Mouse (Mus musculus): ENCODE data around the gene Zdhhc25. TPM values are rescaled to one million over a fixed set of nuclear protein-coding genes. Genes with fewer than 3 reads are reported as not detected.

The Zdhhc25 gene
- polyA plus RNA-seq, 1 experiment from 2014 or later = not detected

GRCm38 (mm10) chr15:88604669-88605414 lies 4.7 kb downstream of the Zdhhc25 start:
- no peaks in the 10 kb centered on the region for H3K27me3 ChIP-seq (replicated peaks; ENCODE audit: low read depth, poor library complexity, severe bottlenecking)
- H3K27ac ChIP-seq (replicated peaks) = no peak overlapping the region
- 87% methylated on average over 17 of the region's 17 CpGs for WGBS
- no peaks in the 10 kb centered on the region for H3K36me3 ChIP-seq (replicated peaks)
- H3K9me3 ChIP-seq = no peaks in the 10 kb centered on the region
- no peak for DNase-seq (ENCODE audit: low spot score)
- no peak overlapping the region for H3K4me3 ChIP-seq
- H3K4me1 ChIP-seq = no peaks in the 10 kb centered on the region; the same call in 1 of the 2 replicates

- Histone ChIP-seq H3K4me3 (no peak overlapping the region), H3K4me1 (no peaks in the 10 kb centered on the region; the same call in 1 of the 2 replicates), H3K9me3 (no peaks in the 10 kb centered on the region), H3K27me3 (replicated peaks; ENCODE audit: low read depth, poor library complexity, severe bottlenecking) (no peaks in the 10 kb centered on the region), H3K36me3 (replicated peaks) (no peaks in the 10 kb centered on the region), H3K27ac (replicated peaks) (no peak overlapping the region)
- DNase-seq (ENCODE audit: low spot score) = no peak
- 81% methylated on average over 5 of the region's 5 CpGs for WGBS
Measured at GRCm38 (mm10) chr15:88605415-88605785, 5.3 kb downstream of the Zdhhc25 start.

- Histone ChIP-seq H3K36me3 (replicated peaks) (no peaks in the 10 kb centered on the region), H3K4me3 (no peak overlapping the region), H3K9me3 (no peaks in the 10 kb centered on the region), H3K4me1 (peaks cover 13% of the 10 kb centered on the region), H3K27ac (replicated peaks) (no peak overlapping the region), H3K27me3 (replicated peaks; ENCODE audit: low read depth, poor library complexity, severe bottlenecking) (no peaks in the 10 kb centered on the region)
- DNase-seq (ENCODE audit: low spot score) = no peak
- WGBS = 90% methylated on average over 16 of the region's 16 CpGs
Measured at GRCm38 (mm10) chr15:88617125-88617524, 17.0 kb downstream of the Zdhhc25 start.

GRCm38 (mm10) chr15:88618008-88618773 lies 18.1 kb downstream of the Zdhhc25 start:
- DNase-seq (ENCODE audit: low spot score) = peak; percentile 54
- 71% methylated on average over 17 of the region's 17 CpGs for WGBS
- peaks cover 4% of the 10 kb centered on the region for H3K4me1 ChIP-seq

GRCm38 (mm10) chr15:88620017-88620416 lies 19.9 kb downstream of the Zdhhc25 start:
- H3K4me1 ChIP-seq = no peaks in the 10 kb centered on the region
- no peaks in the 10 kb centered on the region for H3K9me3 ChIP-seq
- H3K27me3 ChIP-seq (replicated peaks; ENCODE audit: low read depth, poor library complexity, severe bottlenecking) = no peaks in the 10 kb centered on the region
- no peak overlapping the region for H3K4me3 ChIP-seq
- WGBS = 88% methylated on average over 2 of the region's 2 CpGs
- DNase-seq (ENCODE audit: low spot score) = no peak
- no peak overlapping the region for H3K27ac ChIP-seq (replicated peaks)
- no peaks in the 10 kb centered on the region for H3K36me3 ChIP-seq (replicated peaks)

More at GRCm38 (mm10) chr15:88618008-88618773, 18.1 kb downstream of the Zdhhc25 start:
- H3K27me3 ChIP-seq (replicated peaks; ENCODE audit: low read depth, poor library complexity, severe bottlenecking) = no peaks in the 10 kb centered on the region
- H3K27ac ChIP-seq (replicated peaks) = no peak overlapping the region
- no peak overlapping the region for H3K4me3 ChIP-seq
- H3K36me3 ChIP-seq (replicated peaks) = no peaks in the 10 kb centered on the region
- H3K9me3 ChIP-seq = no peaks in the 10 kb centered on the region

GRCm38 (mm10) chr15:88623891-88624290 lies 23.8 kb downstream of the Zdhhc25 start:
- no peak overlapping the region for H3K4me3 ChIP-seq
- H3K9me3 ChIP-seq = no peaks in the 10 kb centered on the region
- no peaks in the 10 kb centered on the region for H3K4me1 ChIP-seq
- H3K27ac ChIP-seq (replicated peaks) = no peak overlapping the region
- H3K27me3 ChIP-seq (replicated peaks; ENCODE audit: low read depth, poor library complexity, severe bottlenecking) = no peaks in the 10 kb centered on the region
- 86% methylated on average over 2 of the region's 2 CpGs for WGBS
- no peak for DNase-seq (ENCODE audit: low spot score)
- no peaks in the 10 kb centered on the region for H3K36me3 ChIP-seq (replicated peaks)

GRCm38 (mm10) chr15:88624874-88625277 lies 24.8 kb downstream of the Zdhhc25 start:
- WGBS = 82% methylated on average over 6 of the region's 6 CpGs
- DNase-seq (ENCODE audit: low spot score) = no peak
- H3K4me1 ChIP-seq = no peaks in the 10 kb centered on the region
- H3K27ac ChIP-seq (replicated peaks) = no peak overlapping the region
- H3K27me3 ChIP-seq (replicated peaks; ENCODE audit: low read depth, poor library complexity, severe bottlenecking) = no peaks in the 10 kb centered on the region
- no peaks in the 10 kb centered on the region for H3K36me3 ChIP-seq (replicated peaks)
- H3K4me3 ChIP-seq = no peak overlapping the region
- H3K9me3 ChIP-seq = no peaks in the 10 kb centered on the region

- H3K4me3 ChIP-seq = no peak overlapping the region
- no peaks in the 10 kb centered on the region for H3K36me3 ChIP-seq (replicated peaks)
- no peaks in the 10 kb centered on the region for H3K27me3 ChIP-seq (replicated peaks; ENCODE audit: low read depth, poor library complexity, severe bottlenecking)
- no peak overlapping the region for H3K27ac ChIP-seq (replicated peaks)
- 82% methylated on average over 3 of the region's 3 CpGs for WGBS
- no peaks in the 10 kb centered on the region for H3K4me1 ChIP-seq
- DNase-seq (ENCODE audit: low spot score) = no peak
- no peaks in the 10 kb centered on the region for H3K9me3 ChIP-seq
Measured at GRCm38 (mm10) chr15:88625303-88626066, 25.4 kb downstream of the Zdhhc25 start.

- H3K4me1 ChIP-seq = no peaks in the 10 kb centered on the region
- 81% methylated on average over 5 of the region's 5 CpGs for WGBS
- no peaks in the 10 kb centered on the region for H3K9me3 ChIP-seq
- no peak overlapping the region for H3K4me3 ChIP-seq
- H3K36me3 ChIP-seq (replicated peaks) = no peaks in the 10 kb centered on the region
- H3K27ac ChIP-seq (replicated peaks) = no peak overlapping the region
- DNase-seq (ENCODE audit: low spot score) = no peak
- no peaks in the 10 kb centered on the region for H3K27me3 ChIP-seq (replicated peaks; ENCODE audit: low read depth, poor library complexity, severe bottlenecking)
Measured at GRCm38 (mm10) chr15:88626886-88627488, 26.9 kb downstream of the Zdhhc25 start.

- Histone ChIP-seq H3K4me3 (no peak overlapping the region), H3K27ac (replicated peaks) (no peak overlapping the region), H3K9me3 (no peaks in the 10 kb centered on the region), H3K36me3 (replicated peaks) (no peaks in the 10 kb centered on the region), H3K27me3 (replicated peaks; ENCODE audit: low read depth, poor library complexity, severe bottlenecking) (no peaks in the 10 kb centered on the region), H3K4me1 (no peaks in the 10 kb centered on the region)
- WGBS = 83% methylated on average over 9 of the region's 9 CpGs
- DNase-seq (ENCODE audit: low spot score) = no peak
Measured at GRCm38 (mm10) chr15:88628801-88629356, 28.8 kb downstream of the Zdhhc25 start.

GRCm38 (mm10) chr15:88635205-88635604 lies 35.1 kb downstream of the Zdhhc25 start:
- no peaks in the 10 kb centered on the region for H3K9me3 ChIP-seq
- WGBS = 68% methylated on average over 5 of the region's 5 CpGs
- no peaks in the 10 kb centered on the region for H3K27me3 ChIP-seq (replicated peaks; ENCODE audit: low read depth, poor library complexity, severe bottlenecking)
- no peaks in the 10 kb centered on the region for H3K36me3 ChIP-seq (replicated peaks)
- no peak overlapping the region for H3K4me3 ChIP-seq
- H3K27ac ChIP-seq (replicated peaks) = no peak overlapping the region
- no peak for DNase-seq (ENCODE audit: low spot score)
- no peaks in the 10 kb centered on the region for H3K4me1 ChIP-seq

- Histone ChIP-seq H3K27ac (replicated peaks) (no peak overlapping the region), H3K4me3 (no peak overlapping the region), H3K9me3 (no peaks in the 10 kb centered on the region), H3K36me3 (replicated peaks) (no peaks in the 10 kb centered on the region), H3K4me1 (no peaks in the 10 kb centered on the region), H3K27me3 (replicated peaks; ENCODE audit: low read depth, poor library complexity, severe bottlenecking) (peaks cover 10% of the 10 kb centered on the region; the same call in 1 of the 2 replicates)
- peak; percentile 79 for DNase-seq (ENCODE audit: low spot score)
- WGBS = 24% methylated on average over 13 of the region's 13 CpGs
Measured at GRCm38 (mm10) chr15:88651019-88651418, 50.9 kb downstream of the Zdhhc25 start.

Measured in embryonic facial prominence, embryonic 10.5 days (tissue).